Mouse (Mus musculus): ENCODE measurements at regions not wholly inside any gene's neighbourhood (a gene's known extent, or its start where the extent isn't known, plus 50 kb on each side); places are given as distances from the start of the nearest gene placed in this dataset.

DNA sequence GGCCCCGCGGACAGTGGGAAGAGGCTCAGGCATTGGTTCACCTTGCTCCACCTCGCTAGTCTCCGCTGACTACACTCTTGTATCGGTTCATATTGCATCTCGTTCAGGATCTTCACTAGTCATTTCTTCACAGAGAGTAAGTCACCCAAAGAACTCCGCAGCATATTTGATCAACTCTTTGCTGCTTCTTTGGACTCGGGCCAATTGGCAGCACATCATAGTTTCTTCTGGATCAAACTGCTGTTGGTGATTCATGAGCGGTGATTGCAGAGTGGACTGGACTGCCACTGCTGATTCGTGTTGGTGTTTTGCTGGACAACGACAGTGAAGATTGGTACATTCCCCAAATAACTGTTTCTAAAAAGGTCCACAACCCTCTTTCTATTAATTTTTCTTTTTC, 98.4 kb upstream of the Mb21d2 start:
- ATAC-seq (replicated peaks): no peak
- no peaks in the 10 kb centered on the region for H3K9me3 ChIP-seq

DNA sequence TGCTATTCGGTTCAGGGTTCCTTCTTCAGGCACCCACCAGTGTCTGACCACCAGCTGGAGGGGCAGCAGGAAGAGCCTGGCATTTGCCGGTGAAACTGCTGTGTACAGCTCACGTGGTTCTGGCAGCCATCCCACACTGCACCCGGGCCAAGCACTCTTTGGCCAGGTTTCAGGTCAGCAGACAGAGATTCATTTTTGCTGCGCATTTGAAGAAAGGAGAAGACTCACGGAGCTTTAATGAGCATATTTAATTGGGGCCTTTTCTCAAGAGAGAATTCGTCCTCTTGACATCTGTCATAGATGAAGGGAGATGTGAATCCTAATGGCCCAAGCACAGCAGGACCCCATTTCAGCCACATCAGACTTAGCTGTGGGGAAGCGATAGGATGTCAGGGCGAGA, 71.8 kb upstream of the Mb21d2 start:
- H3K36me3 ChIP-seq: no peaks in the 10 kb centered on the region
- H3K4me2 ChIP-seq (replicated peaks): no peak overlapping the region
- H3K27ac ChIP-seq (replicated peaks): no peak overlapping the region
- ATAC-seq (replicated peaks): peak; percentile 74
- H3K9ac ChIP-seq (replicated peaks): no peak overlapping the region
- H3K4me3 ChIP-seq: no peak overlapping the region
- WGBS: 33% methylated on average over 9 of the region's 9 CpGs
- H3K27me3 ChIP-seq: no peaks in the 10 kb centered on the region
- peaks cover 4% of the 10 kb centered on the region; the same call in 1 of the 2 replicates for H3K4me1 ChIP-seq
- H3K9me3 ChIP-seq: no peaks in the 10 kb centered on the region

More for the DNA sequence above, 98.4 kb upstream of the Mb21d2 start:
- 82% methylated on average over 11 of the region's 11 CpGs for WGBS
- H3K4me3 ChIP-seq: no peak overlapping the region
- no peaks in the 10 kb centered on the region for H3K4me1 ChIP-seq
- no peaks in the 10 kb centered on the region for H3K36me3 ChIP-seq
- no peak overlapping the region for H3K27ac ChIP-seq (replicated peaks)
- H3K4me2 ChIP-seq (replicated peaks): no peak overlapping the region
- H3K27me3 ChIP-seq: no peaks in the 10 kb centered on the region
- no peak overlapping the region for H3K9ac ChIP-seq (replicated peaks)

DNA sequence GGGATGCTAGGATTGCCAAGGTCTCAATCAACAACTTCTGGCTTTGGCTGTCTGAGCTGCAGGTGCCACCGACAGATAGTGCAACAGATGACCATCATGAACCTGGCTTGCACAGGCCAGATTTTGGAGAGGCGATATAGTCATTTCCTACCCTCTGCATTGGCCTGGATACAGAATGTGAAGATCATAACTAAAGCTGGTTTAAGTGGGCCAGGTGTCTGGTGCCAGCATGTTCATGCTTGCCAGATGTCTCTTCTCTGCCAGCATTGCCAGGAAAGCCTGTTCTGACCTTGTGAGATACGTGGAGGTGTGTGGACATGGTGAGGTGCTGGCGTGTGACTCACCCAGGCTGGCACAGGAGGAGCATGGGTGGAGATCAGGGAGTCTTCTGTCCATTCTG, 70.2 kb upstream of the Mb21d2 start:
- H3K27me3 ChIP-seq: no peaks in the 10 kb centered on the region

DNA sequence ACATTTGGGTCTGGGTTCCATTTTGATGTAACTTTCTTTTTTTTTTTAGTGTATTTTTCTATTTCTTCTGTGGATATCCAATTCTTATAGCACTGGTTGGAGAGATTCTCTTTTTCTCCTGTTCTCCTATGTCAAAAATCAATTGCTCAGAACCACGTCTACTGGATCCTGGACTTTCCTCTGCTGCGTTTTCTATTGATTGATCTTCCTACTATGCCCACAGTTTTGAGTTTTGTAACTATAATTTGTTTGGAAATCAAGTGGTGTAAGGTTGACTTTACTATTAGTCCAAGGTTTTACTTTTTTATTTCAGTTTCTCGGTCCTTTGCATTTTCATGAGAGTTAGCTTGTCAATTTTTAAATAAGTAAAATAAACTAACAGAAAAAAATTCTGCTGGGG, 67.2 kb upstream of the Mb21d2 start:
- no peak for ATAC-seq (replicated peaks)
- H3K9ac ChIP-seq (replicated peaks): no peak overlapping the region
- WGBS: 90% methylated on average over 3 of the region's 3 CpGs
- no peaks in the 10 kb centered on the region for H3K9me3 ChIP-seq
- H3K4me3 ChIP-seq: no peak overlapping the region
- peaks cover 4% of the 10 kb centered on the region; the same call in 1 of the 2 replicates for H3K4me1 ChIP-seq
- H3K27ac ChIP-seq (replicated peaks): no peak overlapping the region
- H3K36me3 ChIP-seq: no peaks in the 10 kb centered on the region
- H3K27me3 ChIP-seq: no peaks in the 10 kb centered on the region
- no peak overlapping the region for H3K4me2 ChIP-seq (replicated peaks)

More for the DNA sequence above, 70.2 kb upstream of the Mb21d2 start:
- Histone ChIP-seq H3K9ac (replicated peaks) (no peak overlapping the region), H3K4me1 (peaks cover 4% of the 10 kb centered on the region; the same call in 1 of the 2 replicates), H3K9me3 (no peaks in the 10 kb centered on the region), H3K27ac (replicated peaks) (no peak overlapping the region), H3K4me3 (no peak overlapping the region), H3K36me3 (no peaks in the 10 kb centered on the region), H3K4me2 (replicated peaks) (no peak overlapping the region)
- no peak for ATAC-seq (replicated peaks)
- WGBS: 76% methylated on average over 4 of the region's 4 CpGs

DNA sequence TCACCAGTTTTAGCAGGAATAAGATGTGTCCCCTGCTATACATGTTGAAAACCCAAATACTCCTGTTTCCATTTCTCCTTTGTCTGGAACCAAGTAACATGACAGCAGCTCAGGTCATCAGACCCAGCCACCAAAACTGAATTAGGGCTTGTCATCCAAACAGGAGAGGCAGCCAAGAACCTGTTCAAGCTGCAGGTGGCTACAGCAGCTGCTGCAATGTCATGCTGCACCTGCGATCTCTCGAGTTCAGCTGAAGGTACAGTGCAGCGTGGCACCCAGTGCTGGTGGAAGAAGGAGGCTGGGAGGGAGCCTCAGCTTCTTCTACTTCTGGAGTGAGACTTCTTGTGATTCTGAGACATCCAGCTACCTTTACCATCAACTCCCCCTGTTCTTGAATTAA, 61.2 kb upstream of the Mb21d2 start:
- no peak overlapping the region for H3K27ac ChIP-seq (replicated peaks)
- no peaks in the 10 kb centered on the region for H3K9me3 ChIP-seq
- ATAC-seq (replicated peaks): no peak
- no peaks in the 10 kb centered on the region for H3K4me1 ChIP-seq
- no peak overlapping the region for H3K9ac ChIP-seq (replicated peaks)
- no peak overlapping the region for H3K4me3 ChIP-seq
- H3K36me3 ChIP-seq: no peaks in the 10 kb centered on the region
- H3K4me2 ChIP-seq (replicated peaks): no peak overlapping the region
- WGBS: 88% methylated on average over 3 of the region's 3 CpGs
- no peaks in the 10 kb centered on the region for H3K27me3 ChIP-seq

DNA sequence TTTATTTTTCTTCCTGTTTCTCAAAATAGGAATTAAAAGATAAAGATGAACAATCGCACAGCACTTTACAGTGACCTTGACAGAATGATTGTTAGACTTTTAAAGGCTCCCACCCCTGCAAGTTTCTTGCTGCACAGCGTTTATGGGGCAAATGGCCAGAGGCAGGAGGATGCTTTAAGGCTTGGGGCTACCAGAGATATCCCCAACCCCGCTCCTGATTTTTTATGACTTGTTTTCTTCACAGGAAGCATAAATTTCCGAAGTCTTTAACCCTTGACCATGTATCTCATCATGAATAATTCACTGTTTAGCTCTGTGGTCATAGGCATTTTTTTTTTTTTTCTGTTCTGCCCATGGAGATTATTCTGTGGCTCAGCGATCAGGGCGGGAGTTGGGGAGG, 55.5 kb upstream of the Mb21d2 start:
- 60% methylated on average over 6 of the region's 6 CpGs for WGBS
- H3K27me3 ChIP-seq: no peaks in the 10 kb centered on the region
- no peaks in the 10 kb centered on the region for H3K36me3 ChIP-seq
- no peak overlapping the region for H3K27ac ChIP-seq (replicated peaks)
- H3K4me1 ChIP-seq: no peaks in the 10 kb centered on the region
- no peak overlapping the region for H3K4me2 ChIP-seq (replicated peaks)
- ATAC-seq (replicated peaks): no peak
- no peak overlapping the region for H3K4me3 ChIP-seq
- H3K9me3 ChIP-seq: no peaks in the 10 kb centered on the region
- H3K9ac ChIP-seq (replicated peaks): no peak overlapping the region

DNA sequence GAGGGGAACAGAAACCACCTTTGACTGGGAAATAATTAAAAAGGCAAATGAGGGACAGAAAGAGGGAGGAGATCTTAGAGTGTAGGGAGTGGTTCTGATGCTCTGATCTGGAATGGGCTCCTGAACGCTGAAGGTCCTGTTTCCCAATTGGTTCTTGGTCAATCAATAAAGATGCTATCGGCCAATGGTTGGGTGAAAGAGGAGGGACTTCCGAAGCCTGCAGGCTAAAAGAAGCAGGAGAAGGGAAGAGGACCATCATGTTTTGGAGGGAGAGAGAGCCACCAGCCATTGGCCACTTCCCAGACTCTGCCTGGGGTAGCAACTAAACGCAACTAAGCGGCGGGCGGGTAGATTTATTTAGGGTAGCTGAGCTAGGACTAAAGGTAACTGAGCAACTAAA, 53.4 kb upstream of the Mb21d2 start:
- no peaks in the 10 kb centered on the region for H3K9me3 ChIP-seq
- WGBS: 81% methylated on average over 7 of the region's 7 CpGs
- no peak for ATAC-seq (replicated peaks)

More for the DNA sequence above, 53.4 kb upstream of the Mb21d2 start:
- Histone ChIP-seq H3K4me2 (replicated peaks) (no peak overlapping the region), H3K27ac (replicated peaks) (no peak overlapping the region), H3K36me3 (no peaks in the 10 kb centered on the region), H3K4me3 (no peak overlapping the region), H3K4me1 (no peaks in the 10 kb centered on the region), H3K27me3 (no peaks in the 10 kb centered on the region), H3K9ac (replicated peaks) (no peak overlapping the region)
